Mouse (Mus musculus) kidney, adult 2 months (tissue): ENCODE data around the gene Ksr2. TPM values are rescaled to one million over a fixed set of nuclear protein-coding genes. Genes with fewer than 3 reads are reported as not detected.

Source experiments
- DNase-seq: peaks from one replicate; pipeline ENCODE4 v3.0.0; 2021
- H3K27ac ChIP-seq: fragments of 200-500 bp; 2 replicates; pipeline ENCODE4 v1.5.1; 2012; ENCODE audit warnings: low read depth, low read length, control low read depth, inconsistent platforms; ENCODE audit not compliant: insufficient read depth
- H3K27me3 ChIP-seq: fragments of 200-500 bp; replicated peaks from 2 replicates; pipeline ENCODE4 v1.6.1; 2012; ENCODE audit warnings: mild to moderate bottlenecking, moderate library complexity, low read length, inconsistent platforms; ENCODE audit not compliant: control insufficient read depth, insufficient read depth
- H3K36me3 ChIP-seq: fragments of 200-500 bp; 2 replicates; pipeline ENCODE4 v1.6.1; 2012; ENCODE audit warnings: mild to moderate bottlenecking, moderate library complexity, low read length, inconsistent platforms; ENCODE audit not compliant: control insufficient read depth, insufficient read depth
- H3K4me1 ChIP-seq: fragments of 200-500 bp; 2 replicates; pipeline ENCODE4 v1.6.1; 2011; ENCODE audit warnings: low read length; ENCODE audit not compliant: control insufficient read depth, insufficient read depth
- H3K4me3 ChIP-seq: fragments of 200-500 bp; 2 replicates; pipeline ENCODE4 v1.5.1; 2011; ENCODE audit warnings: mild to moderate bottlenecking, low read depth, low read length, control low read depth; ENCODE audit not compliant: insufficient read depth
- CTCF ChIP-seq: fragments of 200-500 bp; conservative IDR thresholded peaks from 2 replicates; pipeline ENCODE4 v1.5.1; 2011; ENCODE audit warnings: low read depth, mild to moderate bottlenecking, control low read depth, low read length, moderate library complexity, mixed read lengths; ENCODE audit not compliant: insufficient read depth, insufficient read length
- POLR2A ChIP-seq: fragments of 200-500 bp; IDR thresholded peaks from one replicate; pipeline ENCODE4 v1.6.1; 2011; ENCODE audit warnings: low read depth, low read length, control low read depth
- WGBS: fragments of 180-500 bp; shearing (Covaris S2); methylation state at CpG from one replicate; pipeline ENCODE4 v1.1.7; 2018; 5-methylcytosine and 5-hydroxymethylcytosine counted together
- polyA plus RNA-seq: library from polyadenylated mRNA; depleted of rRNA; stranded (reverse); fragments of >200 nt; gene quantifications from 2 replicates; pipeline ENCODE4 v1.2.3, GENCODE M21; 2012

Ksr2 gene
- polyA plus RNA-seq, 1 experiment: 1.9 TPM

GRCm38 (mm10) chr5:117550992-117551391 is 137.2 kb downstream of the Ksr2 start:
- no peak for TF ChIP-seq POLR2A
- TF ChIP-seq CTCF: no peak
- Histone ChIP-seq H3K4me1 (no peaks in the 10 kb centered on the region), H3K36me3 (no peaks in the 10 kb centered on the region), H3K27me3 (no peaks in the 10 kb centered on the region), H3K4me3 (no peak overlapping the region), H3K27ac (no peak overlapping the region)
- DNase-seq: no peak
- 53% methylated on average over 9 of the region's 9 CpGs for WGBS

DNA sequence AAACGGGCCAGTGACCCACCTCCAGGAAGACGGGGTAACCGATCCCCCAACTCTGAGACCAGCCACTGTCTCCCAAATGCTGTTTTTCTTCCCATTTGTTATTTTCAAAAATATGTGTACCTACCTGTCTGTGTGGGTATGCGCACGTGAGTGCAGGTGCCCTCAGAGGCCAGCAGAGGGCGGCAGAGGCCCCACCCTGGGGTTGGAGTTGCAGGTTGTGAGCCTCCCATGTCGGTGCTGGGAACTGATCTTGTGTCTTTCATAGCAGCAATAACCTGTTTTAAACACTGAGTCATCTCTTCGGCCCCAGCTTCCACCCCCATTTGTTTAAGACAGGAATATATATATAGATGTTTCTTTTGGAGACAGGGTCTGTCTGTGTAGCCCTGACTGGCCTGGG is 138.3 kb downstream of the Ksr2 start:
- no peaks in the 10 kb centered on the region for H3K4me1 ChIP-seq
- no peak for DNase-seq
- no peak overlapping the region for H3K27ac ChIP-seq
- H3K36me3 ChIP-seq: no peaks in the 10 kb centered on the region
- 92% methylated on average over 8 of the region's 8 CpGs for WGBS
- no peaks in the 10 kb centered on the region for H3K27me3 ChIP-seq
- TF ChIP-seq POLR2A (no peak), CTCF (no peak)
- H3K4me3 ChIP-seq: no peak overlapping the region

GRCm38 (mm10) chr5:117554505-117554904 is 140.7 kb downstream of the Ksr2 start:
- H3K27ac ChIP-seq: no peak overlapping the region
- TF ChIP-seq CTCF: no peak
- 85% methylated on average over 4 of the region's 4 CpGs for WGBS

GRCm38 (mm10) chr5:117556570-117556969 is 142.8 kb downstream of the Ksr2 start:
- no peak overlapping the region for H3K27ac ChIP-seq
- DNase-seq: no peak
- H3K4me3 ChIP-seq: no peak overlapping the region
- H3K36me3 ChIP-seq: no peaks in the 10 kb centered on the region
- TF ChIP-seq CTCF (no peak), POLR2A (no peak)
- no peaks in the 10 kb centered on the region for H3K27me3 ChIP-seq
- WGBS: 80% methylated on average over 9 of the region's 9 CpGs
- no peaks in the 10 kb centered on the region for H3K4me1 ChIP-seq

More at GRCm38 (mm10) chr5:117554505-117554904, 140.7 kb downstream of the Ksr2 start:
- no peak overlapping the region for H3K4me3 ChIP-seq
- H3K36me3 ChIP-seq: no peaks in the 10 kb centered on the region
- H3K27me3 ChIP-seq: no peaks in the 10 kb centered on the region
- H3K4me1 ChIP-seq: no peaks in the 10 kb centered on the region
- DNase-seq: no peak

DNA sequence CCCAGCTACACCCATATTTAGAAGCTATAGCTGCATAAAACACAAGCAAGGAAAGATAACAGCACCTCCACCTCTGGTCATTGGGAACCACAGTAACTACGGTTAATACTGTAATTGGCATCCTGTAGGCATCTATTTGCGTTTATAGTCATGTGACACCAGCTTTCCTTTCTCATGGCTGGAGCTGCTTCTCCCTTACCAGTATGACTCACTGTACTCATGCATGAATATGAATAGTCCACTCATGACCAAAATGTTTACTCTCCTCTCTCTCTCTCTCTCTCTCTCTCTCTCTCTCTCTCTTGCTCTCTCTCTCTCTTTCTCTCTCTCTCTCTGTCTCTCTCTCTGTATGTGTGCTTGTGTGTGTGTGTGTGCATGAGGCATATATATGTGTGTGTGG is 147.3 kb downstream of the Ksr2 start:
- 86% methylated on average over 2 of the region's 2 CpGs for WGBS
- H3K27me3 ChIP-seq: no peaks in the 10 kb centered on the region
- no peaks in the 10 kb centered on the region for H3K36me3 ChIP-seq
- TF ChIP-seq POLR2A: no peak
- no peak for DNase-seq
- no peak overlapping the region for H3K27ac ChIP-seq
- no peak overlapping the region for H3K4me3 ChIP-seq
- no peaks in the 10 kb centered on the region for H3K4me1 ChIP-seq

DNA sequence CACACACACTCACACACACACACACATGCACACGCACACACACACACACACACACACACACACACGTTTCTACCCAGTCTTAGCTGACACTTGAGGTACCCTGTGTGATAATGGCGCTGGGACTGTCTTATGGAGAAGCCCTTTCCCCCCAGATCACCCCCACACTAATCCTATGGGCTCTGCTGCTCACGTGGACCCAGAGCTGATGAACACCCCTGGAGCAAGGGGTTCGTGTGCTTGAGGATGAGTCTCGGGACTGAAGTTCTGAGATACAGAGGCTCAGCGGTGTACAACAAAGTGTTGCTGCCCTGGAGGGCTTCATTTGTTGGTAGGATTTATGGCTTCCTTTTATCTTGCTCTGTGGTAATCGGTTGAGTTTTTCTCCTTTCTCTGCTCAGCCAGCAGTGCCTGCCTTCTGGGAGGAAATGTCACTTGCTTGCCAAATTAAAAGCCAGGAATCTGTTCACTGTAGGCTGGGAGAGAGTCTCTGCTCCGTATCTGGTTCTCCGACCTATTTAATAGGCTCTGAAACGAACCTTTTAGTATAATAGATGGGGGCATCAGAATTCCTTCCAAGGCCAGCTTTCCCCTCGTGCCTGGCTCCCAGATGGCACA is 152.4 kb downstream of the Ksr2 start:
- no peak for DNase-seq
- TF ChIP-seq POLR2A: no peak
- no peak for TF ChIP-seq CTCF
- WGBS: 56% methylated on average over 12 of the region's 12 CpGs
- Histone ChIP-seq H3K4me1 (peaks cover 11% of the 10 kb centered on the region; the same call in 1 of the 2 replicates), H3K27ac (no peak overlapping the region), H3K27me3 (no peaks in the 10 kb centered on the region), H3K36me3 (no peaks in the 10 kb centered on the region), H3K4me3 (no peak overlapping the region)

- H3K36me3 ChIP-seq: no peaks in the 10 kb centered on the region
- 44% methylated on average over 6 of the region's 6 CpGs for WGBS
- TF ChIP-seq CTCF: no peak
- DNase-seq: peak; percentile 91
- no peak overlapping the region for H3K4me3 ChIP-seq
- H3K27me3 ChIP-seq: no peaks in the 10 kb centered on the region
- H3K4me1 ChIP-seq: peaks cover 11% of the 10 kb centered on the region; the same call in 1 of the 2 replicates
- H3K27ac ChIP-seq: peak overlapping the region; percentile 92
Observed at GRCm38 (mm10) chr5:117569190-117569795, 155.5 kb downstream of the Ksr2 start.
